Mouse (Mus musculus): ENCODE results near the gene Tmem121.
"Not testable (repeated sequence)": the region's sequence is repeated elsewhere in the genome, so short reads cannot be mapped to it uniquely, and the experiment has no call there.

Gene Tmem121

DNA sequence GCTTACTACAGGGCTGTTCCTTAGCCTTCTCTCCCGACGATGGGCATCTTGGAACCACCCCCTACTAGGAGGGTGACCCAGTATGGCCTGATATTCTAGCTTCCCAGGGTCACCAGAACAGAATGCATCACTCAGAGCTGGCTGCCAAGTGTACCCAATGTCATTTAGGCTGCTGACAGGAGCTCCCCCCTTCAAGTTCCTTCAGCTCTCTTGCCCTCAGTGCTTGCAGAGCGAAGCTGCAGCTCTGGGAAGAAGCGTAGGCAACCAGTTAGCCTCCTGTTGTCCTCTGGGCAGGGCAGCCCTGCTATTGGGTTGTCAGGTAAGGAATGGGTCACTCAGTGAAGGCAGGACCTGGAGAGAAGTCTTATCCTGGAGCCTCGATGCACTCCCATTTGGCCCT, 785 bp upstream of the Tmem121 start:
- intact Hi-C loops (cut with DNase I) = loop anchor here (5.0 kb wide), 1 partner anchor 38 kb away; the partner anchor contains the start of gene Crip1

DNA sequence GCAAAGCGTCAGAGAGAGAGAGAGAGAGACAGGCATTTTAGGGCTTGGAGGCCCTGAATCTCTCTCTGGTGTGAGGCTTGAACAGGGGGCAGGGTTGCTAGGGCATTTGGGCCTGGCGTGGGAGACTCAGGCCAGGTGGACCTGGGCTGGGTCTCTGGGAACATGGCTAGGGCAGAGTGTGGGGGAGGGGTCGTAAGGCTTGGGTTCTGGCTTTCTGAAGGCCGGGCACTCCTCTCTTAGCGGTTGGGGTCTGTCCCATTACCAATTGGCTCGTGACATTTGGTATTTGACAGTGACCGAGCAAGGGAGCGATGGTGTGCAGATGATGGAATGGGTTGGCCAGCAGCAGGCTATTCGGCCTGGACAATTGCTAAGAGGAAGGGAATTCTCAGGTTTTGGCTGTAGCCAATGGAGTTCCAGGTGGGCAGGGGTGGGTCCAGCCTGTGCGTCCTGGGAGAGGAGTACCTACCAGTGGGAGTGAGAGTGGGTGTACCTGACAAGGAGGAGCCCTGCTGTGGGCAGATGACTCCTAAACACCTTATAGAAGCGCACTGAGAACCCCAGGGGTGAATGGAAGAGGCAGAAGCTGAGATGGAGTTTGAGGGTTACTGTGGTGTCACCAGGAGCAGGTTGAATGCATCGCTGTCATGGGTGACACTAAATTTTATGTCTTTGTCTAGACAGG, 738 bp downstream of the Tmem121 start:
- intact Hi-C loops (cut with DNase I) = loop anchor here (5.0 kb wide), 1 partner anchor 39 kb away; the partner anchor contains the start of gene Crip1

DNA sequence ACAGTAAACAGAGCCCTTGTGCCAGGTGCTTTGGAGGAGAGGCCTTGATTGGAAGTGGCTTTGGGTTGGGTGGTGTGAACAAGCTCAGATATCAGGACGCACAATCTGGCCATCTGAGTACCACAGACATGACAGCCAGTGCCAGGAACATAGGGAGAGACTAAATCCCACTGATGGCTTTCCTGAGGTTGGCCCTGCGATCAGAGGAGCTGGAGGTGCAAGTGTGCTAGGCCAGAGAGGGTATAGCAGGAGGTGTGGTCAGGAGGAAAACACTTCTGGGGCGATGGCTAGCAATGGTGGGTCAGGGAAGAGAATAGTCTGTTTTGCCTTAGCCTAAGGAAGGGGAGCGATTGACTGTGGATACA, 1.3 kb downstream of the Tmem121 start:
- intact Hi-C loops (cut with DNase I) = loop anchor here (5.0 kb wide), 1 partner anchor 40 kb away; the partner anchor contains the start of gene Crip1

DNA sequence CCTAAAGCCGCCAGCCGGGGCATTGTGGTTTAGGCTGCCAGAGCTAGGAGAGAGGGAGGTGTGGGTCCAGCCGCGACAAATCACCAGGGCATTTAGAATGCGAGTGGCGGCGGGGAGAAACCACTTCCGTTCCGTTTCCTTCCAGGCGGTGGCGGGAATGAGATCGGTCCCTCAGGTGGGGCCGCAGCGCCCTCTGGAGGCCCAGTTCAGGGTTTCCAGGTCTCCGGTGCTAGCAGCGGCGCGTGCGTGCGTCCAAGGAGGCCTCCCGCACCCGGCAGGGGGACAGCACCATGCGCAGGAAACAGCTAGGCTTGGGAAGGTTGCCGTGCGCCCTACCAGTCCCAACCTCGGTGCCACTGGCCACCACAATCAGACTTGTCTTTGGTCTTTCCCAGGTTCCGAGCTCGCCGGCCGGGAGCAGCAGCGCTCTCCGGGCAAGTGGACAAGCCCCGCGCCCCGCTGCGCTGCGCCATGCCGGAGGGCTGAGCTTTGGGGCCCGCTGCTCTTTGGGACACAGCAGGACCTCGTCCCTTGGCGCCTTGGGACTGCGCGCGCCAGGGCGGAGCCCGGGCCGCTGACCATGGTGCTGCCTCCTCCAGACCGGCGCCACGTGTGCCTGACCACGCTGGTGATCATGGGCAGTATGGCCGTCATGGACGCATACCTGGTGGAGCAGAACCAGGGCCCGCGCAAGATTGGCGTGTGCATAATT, 2.0 kb downstream of the Tmem121 start:
- intact Hi-C loops (cut with DNase I) = loop anchor here (5.0 kb wide), 1 partner anchor 40 kb away; the partner anchor contains the start of gene Crip1

DNA sequence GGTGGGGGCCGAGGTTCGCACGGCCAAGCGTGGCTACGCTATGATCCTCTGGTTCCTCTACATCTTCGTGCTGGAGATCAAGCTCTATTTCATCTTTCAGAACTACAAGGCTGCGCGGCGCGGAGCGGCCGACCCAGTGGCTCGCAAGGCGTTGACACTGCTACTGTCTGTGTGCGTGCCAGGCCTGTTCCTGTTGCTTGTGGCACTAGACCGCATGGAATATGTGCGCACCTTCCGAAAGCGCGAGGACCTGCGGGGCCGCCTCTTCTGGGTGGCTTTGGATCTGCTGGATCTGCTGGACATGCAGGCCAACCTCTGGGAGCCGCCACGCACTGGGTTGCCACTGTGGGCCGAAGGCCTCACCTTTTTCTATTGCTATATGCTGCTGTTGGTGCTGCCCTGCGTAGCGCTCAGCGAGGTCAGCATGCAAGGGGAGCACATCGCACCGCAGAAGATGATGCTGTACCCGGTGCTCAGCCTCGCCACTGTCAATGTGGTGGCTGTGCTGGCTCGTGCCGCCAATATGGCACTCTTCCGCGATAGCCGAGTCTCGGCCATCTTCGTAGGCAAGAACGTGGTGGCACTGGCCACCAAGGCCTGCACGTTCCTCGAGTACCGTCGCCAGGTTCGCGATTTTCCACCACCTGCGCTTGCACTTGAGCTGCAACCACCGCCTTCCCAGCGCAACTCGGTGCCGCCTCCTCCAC, 2.8 kb downstream of the Tmem121 start:
- intact Hi-C loops (cut with DNase I) = loop anchor here (5.0 kb wide), 1 partner anchor 41 kb away; the partner anchor contains the start of gene Crip1

DNA sequence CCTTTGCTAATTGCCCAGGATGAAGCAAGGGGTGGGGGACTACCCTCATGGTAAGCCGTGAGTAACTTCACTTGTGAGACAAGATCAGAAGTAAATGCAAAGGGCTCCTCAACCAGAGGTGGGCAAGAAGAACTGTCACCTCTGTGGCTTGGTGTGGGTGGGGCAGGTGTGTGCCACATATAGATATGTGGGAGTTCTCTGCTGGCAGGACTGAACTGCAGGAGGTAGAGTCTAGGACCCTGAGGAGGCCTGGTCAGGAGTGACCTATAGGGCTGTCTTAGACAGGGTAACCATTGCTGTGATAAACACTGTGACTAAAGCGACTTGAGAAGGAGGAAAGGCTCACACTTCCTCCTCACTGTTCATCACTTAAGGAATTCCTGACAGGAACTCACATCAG, 7.7 kb downstream of the Tmem121 start:
- intact Hi-C loops (cut with DNase I) = no loop called here

DNA sequence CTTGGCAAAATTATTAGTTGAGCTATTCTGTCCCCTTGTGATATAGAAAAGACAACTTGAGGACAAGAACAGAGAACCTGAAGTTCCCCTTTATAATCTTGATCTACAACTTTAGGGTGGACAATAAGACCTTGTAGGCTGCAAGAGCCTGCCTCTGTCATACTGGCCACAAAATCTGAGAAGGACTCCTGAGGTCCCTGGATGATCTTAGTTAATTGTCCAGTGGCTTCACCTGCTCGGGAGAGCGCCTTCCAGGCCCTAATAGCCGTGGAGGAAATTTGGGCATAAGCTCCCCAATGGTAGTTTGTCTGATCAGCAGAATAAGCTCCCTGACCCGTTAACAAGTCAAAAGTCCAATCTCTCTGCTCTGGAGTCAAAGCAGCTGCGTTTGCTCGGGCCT, 13.4 kb downstream of the Tmem121 start:
- intact Hi-C loops (cut with DNase I) = not testable (repeated sequence)

DNA sequence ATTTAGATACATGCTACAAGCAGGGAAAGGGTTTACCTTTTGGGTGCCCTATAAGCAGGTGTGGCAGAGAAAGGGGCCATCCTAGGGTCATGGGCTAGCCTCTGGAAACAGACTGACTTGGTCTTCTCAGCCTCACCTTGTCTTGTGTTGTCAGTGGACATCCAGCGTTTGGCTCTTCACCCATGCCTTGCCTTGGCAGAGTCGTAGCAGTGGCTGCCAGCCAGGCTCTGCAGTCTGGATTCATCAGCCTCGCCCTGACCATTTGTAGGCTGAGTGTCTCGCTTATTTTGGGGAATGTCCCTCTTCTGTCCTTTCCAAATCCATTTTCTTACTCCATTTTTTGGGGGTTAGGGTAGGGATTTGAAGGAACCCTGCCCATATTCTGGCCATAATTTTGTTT, 15.6 kb downstream of the Tmem121 start:
- intact Hi-C loops (cut with DNase I) = no loop called here

DNA sequence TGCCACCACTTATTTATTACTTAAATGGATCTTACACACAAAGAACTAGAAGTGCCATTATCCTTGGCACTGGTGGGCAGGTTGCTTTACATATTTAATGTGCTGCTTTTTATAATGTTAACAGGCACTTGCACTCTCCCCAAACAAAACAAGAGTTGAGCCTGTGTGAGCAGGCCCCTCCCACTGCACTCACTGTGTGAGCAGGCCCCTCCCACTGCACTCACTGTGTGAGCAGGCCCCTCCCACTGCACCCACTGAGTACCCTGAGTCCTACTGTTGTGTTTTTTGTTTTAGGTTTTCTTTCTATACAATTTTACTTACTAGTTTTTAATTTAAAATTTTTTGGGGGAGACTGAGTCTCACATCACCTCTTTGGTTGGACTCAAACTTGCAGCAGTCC, 16.3 kb downstream of the Tmem121 start:
- intact Hi-C loops (cut with DNase I) = no loop called here

DNA sequence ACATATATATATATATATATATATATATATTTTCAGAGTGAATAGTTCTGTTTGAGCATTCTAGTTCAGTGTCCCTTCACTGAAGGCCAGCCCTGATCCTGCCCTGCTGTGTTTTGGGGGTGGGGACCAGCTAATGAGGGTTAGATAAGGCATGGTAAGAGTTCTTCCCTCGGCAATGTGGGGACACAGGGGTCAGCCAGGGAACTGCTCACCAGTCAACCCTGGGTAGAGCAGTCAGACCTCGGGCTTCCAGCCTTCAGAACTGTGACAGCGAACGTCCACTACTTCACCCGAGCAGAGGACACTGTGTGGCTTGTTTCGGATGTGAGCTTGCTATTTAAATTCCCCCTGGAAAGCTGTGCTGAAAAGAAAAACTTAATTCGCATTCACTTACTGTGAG, 17.8 kb downstream of the Tmem121 start:
- intact Hi-C loops (cut with DNase I) = no loop called here

DNA sequence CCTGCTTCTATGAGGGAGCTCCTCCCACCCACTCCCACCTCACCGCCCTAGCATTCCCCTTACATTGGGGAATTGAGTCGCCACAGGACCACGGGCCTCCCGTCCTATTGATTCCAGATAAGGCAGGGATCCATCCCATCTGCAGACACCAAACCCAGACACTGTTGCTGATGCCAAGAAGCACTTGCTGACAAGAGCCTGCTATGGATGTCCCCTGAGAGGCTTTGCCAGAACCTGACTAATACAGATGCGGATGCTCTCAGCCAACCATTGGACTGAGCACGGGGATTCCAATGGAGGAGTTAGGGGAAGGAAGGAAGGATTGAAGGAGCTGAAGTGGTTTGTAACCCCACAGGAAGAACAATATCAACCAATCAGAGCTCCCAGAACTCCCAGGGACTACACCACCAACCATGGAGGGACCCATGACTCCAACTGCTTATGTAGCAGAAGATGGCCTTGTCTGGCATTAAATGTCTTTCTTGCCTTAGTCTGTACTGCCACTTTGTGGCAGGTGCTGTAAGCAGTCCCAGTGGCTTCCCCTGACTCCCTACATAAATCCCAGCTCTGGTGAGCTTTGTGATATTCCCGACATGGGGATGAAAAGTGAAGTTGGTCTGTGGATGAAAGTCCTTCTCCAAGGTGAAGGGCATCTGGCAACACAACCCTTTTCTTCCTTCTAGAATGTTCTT, 19.7 kb downstream of the Tmem121 start:
- intact Hi-C loops (cut with DNase I) = loop anchor here (5.0 kb wide), 1 partner anchor 58 kb away; the partner anchor contains the start of gene Crip1

DNA sequence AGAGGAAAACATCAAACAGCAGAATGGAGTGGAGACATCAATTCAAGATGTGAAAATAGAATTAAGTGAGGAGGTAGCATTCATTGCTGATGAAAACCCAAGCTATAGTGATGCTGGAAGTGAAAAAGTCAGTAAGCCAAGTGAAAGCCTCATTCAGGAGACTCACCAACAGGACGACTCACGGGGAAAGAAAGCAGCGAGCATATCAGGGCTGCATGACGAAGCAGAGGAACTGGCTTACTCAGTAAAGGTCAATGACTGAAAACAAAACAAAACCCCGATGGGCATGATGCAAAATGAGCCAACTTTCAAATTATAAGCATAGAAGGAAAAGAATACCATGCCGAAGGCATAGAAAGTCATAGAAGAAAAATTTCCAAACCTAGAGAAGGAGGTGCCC, 22.0 kb downstream of the Tmem121 start:
- intact Hi-C loops (cut with DNase I) = loop anchor here (5.0 kb wide), 1 partner anchor 60 kb away; the partner anchor contains the start of gene Crip1

DNA sequence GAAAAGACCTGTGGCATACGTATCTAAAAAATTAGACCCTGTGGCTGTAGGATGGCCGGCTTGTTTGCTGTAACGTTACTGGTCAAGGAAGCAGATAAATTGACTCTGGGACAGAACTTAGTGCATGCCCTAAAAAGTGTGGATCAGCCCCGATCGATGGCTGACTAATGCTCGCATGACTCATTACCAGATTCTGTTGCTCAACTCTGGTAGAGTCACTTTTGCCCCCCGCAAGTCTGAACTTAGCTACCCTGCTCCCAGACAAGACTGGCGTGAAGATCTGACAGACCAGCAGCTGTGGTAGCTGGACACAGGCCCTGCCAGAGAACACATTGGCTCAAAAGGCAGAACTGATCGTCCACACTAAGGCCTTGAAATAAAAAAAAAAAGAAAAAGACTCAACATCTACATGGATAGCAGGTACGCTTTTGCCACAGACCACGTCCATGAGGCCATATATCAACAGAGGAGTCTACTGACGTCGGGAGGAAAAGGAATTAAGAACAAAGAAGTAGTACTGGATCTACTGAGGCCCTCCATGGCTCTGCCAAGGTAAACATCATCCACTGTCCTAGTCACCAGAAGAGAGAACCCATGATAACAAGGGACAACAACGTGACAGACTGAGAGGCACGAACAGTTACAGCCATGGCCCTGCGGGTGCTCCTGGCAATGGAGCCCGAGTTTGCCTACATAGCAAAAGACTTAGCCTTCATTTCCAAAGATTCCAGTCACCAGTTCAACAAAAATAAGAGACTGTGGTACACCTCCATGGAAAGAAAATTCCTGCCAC, 25.1 kb downstream of the Tmem121 start:
- intact Hi-C loops (cut with DNase I) = no loop called here

DNA sequence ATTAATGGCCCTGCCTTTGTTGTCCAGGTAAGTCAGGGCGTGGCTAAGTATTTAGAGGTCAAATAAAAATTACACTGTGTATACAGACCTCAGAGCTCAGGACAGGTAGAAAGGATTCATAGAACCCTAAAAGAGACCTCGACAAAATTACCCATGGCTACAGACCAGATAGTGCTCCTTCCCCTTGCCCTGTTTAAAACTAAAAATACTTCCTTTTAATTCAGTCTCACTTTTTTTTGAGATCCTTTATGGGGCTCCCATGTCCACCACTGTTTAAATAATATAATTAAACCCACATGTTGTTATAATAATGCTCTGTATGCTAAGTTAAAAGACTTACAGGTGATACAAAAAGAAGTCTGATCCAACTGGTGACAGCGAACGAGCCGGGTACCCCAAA, 26.0 kb downstream of the Tmem121 start:
- intact Hi-C loops (cut with DNase I) = no loop called here

DNA sequence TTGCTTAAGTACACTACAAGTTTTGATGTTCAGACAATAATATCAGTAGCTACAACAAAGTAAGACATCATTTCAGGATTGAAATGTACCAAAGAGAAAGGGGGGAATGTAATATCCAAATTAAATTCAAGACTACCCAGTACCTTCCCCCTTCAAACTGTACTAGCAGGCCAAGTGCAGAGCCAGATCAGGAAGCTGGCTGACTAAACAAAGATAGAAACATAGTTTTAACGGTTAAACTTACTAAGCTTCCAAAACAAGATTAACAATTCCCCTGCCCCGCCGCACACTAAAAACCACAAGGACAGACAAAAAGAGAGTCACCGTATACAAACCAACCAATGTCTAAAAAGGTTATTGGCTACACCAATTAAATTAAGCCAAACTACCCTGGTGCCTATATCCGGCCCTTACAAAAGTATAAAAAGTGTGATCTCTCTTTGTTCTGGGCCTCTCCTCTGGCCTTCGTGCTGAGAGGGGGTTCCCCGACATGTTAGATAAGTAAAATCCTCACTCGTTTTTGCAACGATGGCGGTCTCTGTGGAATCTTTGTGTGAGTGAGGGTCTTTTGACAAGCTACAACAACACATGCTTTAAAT, 26.7 kb downstream of the Tmem121 start:
- intact Hi-C loops (cut with DNase I) = no loop called here

DNA sequence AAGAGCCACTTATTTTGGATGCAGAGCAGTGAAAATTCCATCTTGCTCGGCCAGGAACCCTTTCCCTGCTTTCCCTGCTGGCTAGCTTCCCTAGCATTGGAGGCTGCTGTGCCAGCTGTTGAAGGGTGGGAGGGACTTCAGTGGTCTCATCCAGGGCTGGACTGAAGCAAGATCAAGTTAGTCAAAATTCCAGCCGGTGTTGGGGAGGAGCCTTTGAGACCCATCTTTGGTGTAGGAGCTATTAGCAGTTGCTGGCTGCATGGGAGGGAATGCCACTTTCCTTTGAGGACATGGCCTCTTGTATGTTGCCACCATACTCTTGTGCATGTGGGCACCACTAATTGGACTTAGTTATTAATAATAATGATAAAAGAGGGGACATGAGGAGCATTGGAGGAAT, 27.5 kb downstream of the Tmem121 start:
- intact Hi-C loops (cut with DNase I) = no loop called here

DNA sequence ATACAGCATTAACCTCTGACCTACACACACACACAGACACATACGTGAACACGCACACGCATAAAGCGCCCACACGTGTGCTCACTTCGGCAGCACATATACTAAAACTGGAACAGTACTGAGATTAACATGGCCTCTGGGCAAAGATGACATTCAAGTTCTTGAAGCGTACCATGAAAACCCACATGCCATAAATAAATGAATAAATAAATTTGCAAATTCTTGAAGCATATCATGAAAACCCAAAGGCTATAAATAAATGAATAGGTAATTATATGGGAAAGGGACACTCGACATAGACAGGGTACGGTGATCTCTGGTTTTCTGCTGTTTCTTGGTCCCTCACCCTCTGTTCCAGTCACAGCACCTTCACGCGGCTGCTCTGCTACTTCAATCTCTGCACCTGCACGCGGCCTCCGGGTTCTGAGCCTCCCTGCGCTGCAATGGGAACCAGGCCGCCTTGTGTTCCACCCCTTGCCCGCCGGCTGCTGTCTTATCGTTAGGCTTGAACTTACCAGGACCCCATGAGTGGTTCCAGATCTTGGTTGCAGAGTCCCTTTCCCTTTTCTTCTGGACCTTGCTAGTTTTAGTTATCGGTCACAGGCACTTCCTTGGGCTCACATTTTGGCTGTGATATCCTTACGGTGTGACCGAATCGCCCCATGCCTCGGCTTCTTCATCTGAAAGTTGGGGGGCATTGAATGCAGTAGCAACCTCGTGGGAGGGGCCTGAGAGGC, 28.5 kb downstream of the Tmem121 start:
- intact Hi-C loops (cut with DNase I) = no loop called here

DNA sequence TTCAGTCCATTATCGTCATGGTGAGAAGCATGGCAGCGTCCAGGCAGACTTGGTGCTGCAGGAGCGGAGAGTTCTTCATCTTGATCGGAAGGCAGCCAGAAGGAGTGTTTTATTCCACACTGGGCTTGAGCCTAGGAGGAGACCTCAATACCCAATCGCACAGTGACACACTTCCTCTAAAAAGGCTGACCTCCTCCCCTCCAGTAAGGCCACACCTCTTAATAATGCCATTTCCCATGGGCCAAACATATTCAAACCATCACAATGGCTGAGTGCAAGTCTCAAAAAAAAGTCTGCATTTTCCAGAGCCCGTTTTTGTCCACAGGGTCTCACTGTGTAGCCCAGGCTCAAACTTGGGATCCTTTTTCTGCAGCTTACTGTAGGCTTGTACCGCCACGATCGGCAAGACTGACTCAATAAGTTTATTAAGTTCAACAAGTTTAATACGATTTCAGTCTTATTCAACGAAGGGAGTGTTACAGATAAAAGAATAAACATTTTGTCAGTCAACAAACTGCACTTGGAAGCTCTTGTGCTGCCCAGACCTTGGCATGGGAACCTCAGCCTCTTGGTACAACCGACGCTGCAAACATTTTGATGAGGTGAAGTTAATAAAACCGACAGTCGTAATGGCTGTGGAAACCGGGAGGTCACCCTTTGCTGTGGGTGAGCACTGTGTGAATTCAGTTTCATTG, 29.4 kb downstream of the Tmem121 start:
- intact Hi-C loops (cut with DNase I) = no loop called here
